Mouse (Mus musculus) adrenal gland, adult 2 months (tissue): ENCODE data around the gene Plcl1. TPM values are rescaled to one million over a fixed set of nuclear protein-coding genes. Genes with fewer than 3 reads are reported as not detected.

ENCODE experiments used
- DNase-seq: peaks from one replicate; pipeline ENCODE4 v3.0.0; 2021
- polyA plus RNA-seq: library from polyadenylated mRNA; depleted of rRNA; stranded (reverse); fragments of >200 nt; gene quantifications from 2 replicates; pipeline ENCODE4 v1.2.3, GENCODE M21; 2012
- total RNA-seq, 2 experiments: library from RNA; stranded (reverse); gene quantifications; 2 replicates each; pipeline ENCODE4 v1.2.3; 2021

Plcl1 gene
- total and polyA plus RNA-seq, 3 experiments: 1.9 to 5.7 (median 3.4) TPM

GRCm38 (mm10) chr1:55705173-55705572 is 299.5 kb downstream of the Plcl1 start:
- DNase-seq: no peak

- no peak for DNase-seq
These were observed 300.0 kb downstream of the Plcl1 start for GRCm38 (mm10) chr1:55705756-55706155.

GRCm38 (mm10) chr1:55706933-55707332 is 301.2 kb downstream of the Plcl1 start:
- no peak for DNase-seq

- DNase-seq: no peak
These were observed 311.6 kb downstream of the Plcl1 start for GRCm38 (mm10) chr1:55717283-55717803.

- DNase-seq: no peak
These were observed 319.7 kb downstream of the Plcl1 start for GRCm38 (mm10) chr1:55725428-55725827.

GRCm38 (mm10) chr1:55729332-55729731 is 323.6 kb downstream of the Plcl1 start:
- no peak for DNase-seq

GRCm38 (mm10) chr1:55732951-55733350 is 327.2 kb downstream of the Plcl1 start:
- peak; percentile 53 for DNase-seq

- DNase-seq: peak; percentile 84
These were observed 330.5 kb downstream of the Plcl1 start for GRCm38 (mm10) chr1:55736054-55736740.

GRCm38 (mm10) chr1:55736762-55737288 is 331.1 kb downstream of the Plcl1 start:
- no peak for DNase-seq

GRCm38 (mm10) chr1:55738746-55739365 is 333.1 kb downstream of the Plcl1 start:
- DNase-seq: no peak

- DNase-seq: no peak
These were observed 336.2 kb downstream of the Plcl1 start for GRCm38 (mm10) chr1:55741885-55742284.

- no peak for DNase-seq
These were observed 342.8 kb downstream of the Plcl1 start for GRCm38 (mm10) chr1:55748516-55748915.

- DNase-seq: no peak
These were observed 344.0 kb downstream of the Plcl1 start for GRCm38 (mm10) chr1:55749770-55750169.

GRCm38 (mm10) chr1:55755742-55756141 is 350.0 kb downstream of the Plcl1 start:
- peak; percentile 54 for DNase-seq

GRCm38 (mm10) chr1:55762284-55762683 is 356.6 kb downstream of the Plcl1 start:
- DNase-seq: no peak

- DNase-seq: no peak
These were observed 357.4 kb downstream of the Plcl1 start for GRCm38 (mm10) chr1:55763171-55763570.

GRCm38 (mm10) chr1:55766743-55767142 is 361.0 kb downstream of the Plcl1 start:
- no peak for DNase-seq

- no peak for DNase-seq
These were observed 364.5 kb downstream of the Plcl1 start for GRCm38 (mm10) chr1:55770072-55770785.

GRCm38 (mm10) chr1:55792817-55793216 is 387.1 kb downstream of the Plcl1 start:
- DNase-seq: no peak
